Mouse (Mus musculus) olfactory bulb, adult 2 months (tissue): ENCODE results near the gene Ppp1ca.

Experiments used
- CTCF ChIP-seq: fragments of 200-500 bp; IDR thresholded peaks from 2 replicates; pipeline ENCODE4 v1.5.1; 2012; ENCODE audit warnings: low read depth, mild to moderate bottlenecking, low read length, moderate library complexity; ENCODE audit not compliant: insufficient read depth
- POLR2A ChIP-seq: fragments of 200-500 bp; IDR thresholded peaks from 2 replicates; pipeline ENCODE4 v1.6.1; 2012; ENCODE audit warnings: mild to moderate bottlenecking, low read depth, low read length, moderate library complexity; ENCODE audit not compliant: insufficient read depth

DNA sequence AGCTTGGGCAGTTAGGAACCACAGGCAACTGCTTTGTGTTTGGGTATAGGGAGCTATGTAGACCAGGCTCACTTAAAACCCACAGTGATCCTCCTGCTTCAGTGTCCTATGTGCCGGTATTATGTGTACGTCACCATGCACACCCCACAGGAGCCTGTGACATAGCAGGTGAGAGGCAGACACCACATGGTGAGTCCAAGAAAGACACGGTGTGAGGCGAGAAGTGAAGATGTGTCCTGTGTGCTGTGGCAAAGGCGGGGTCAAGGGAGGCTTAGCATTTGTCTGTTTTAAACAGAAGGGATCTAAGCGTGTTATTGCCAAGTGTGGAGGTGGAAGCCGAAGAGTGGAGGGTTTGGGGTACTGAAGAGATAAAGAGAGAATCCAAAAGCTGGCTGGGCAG lies 34.9 kb downstream of the Ppp1ca start:
- TF ChIP-seq CTCF, result no peak
- no peak for TF ChIP-seq POLR2A
